Mouse (Mus musculus): ENCODE measurements around the gene Rora.

GRCm38 (mm10) chr9:69141859-69142258, 488.3 kb downstream of the Rora start:
- TF ChIP-seq CEBPB (IDR thresholded peaks at IDR 0.05; ENCODE audit: low read depth) (no peak), CTCF (IDR thresholded peaks at IDR 0.05; ENCODE audit: control insufficient read depth, insufficient read depth, insufficient read length) (no peak), USF1 (IDR thresholded peaks at IDR 0.05; ENCODE audit: low read depth) (no peak), MAX (IDR thresholded peaks at IDR 0.05) (no peak), MYOG (IDR thresholded peaks at IDR 0.05; ENCODE audit: control insufficient read depth, extremely low read depth, insufficient read length) (no peak), FOSL1 (IDR thresholded peaks at IDR 0.05; ENCODE audit: insufficient read depth, low read length, poor library complexity, severe bottlenecking) (no peak), MYOD1 (IDR thresholded peaks at IDR 0.05; ENCODE audit: control insufficient read depth, insufficient read length, low read depth) (no peak)
